Comparison of ENCODE assay signal across 8 mouse cellular contexts in the genomic region with DNA sequence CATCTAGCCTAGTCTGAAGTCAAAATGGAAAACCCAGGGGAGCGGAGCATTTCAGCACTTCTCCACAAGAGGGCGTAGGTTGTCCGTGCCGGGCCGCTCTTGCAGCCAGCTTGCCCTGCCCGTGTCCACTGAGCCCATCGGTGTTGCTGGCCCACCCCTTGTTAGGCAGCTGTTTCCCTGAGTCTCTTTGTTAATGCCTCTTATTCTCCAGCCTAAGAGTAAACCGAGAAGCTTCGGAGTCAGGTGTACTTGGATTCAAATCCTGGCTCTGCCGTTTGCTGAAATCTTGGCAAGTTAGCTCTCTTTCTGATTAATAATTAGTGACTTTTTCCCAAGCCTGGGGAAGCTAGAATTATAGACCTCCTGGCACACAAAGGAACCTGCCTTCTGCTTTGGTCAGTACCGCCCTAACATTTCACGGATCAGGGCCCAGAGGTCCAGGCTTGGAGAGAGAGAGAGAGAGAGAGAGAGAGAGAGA. TPM values are rescaled to one million over a fixed set of nuclear protein-coding genes. Genes with fewer than 3 reads are reported as not detected.
DNase-seq lines count a peak whose midpoint lies in the region; ATAC-seq and TF ChIP-seq lines count a peak whose summit lies in the region.

No protein-coding gene starts in this region.

- no peaks in the 10 kb centered on the region for H3K27me3 ChIP-seq in embryonic facial prominence, embryonic 15.5 days
- H3K27me3 ChIP-seq in heart, embryonic 10.5 days (ENCODE audit: insufficient read depth, poor library complexity, severe bottlenecking) = 0 out of 2 replicates have a peak, but pooled peaks cover 8% of the 10 kb centered on the region
- no peaks in the 10 kb centered on the region for H3K27me3 ChIP-seq in kidney, embryonic 14.5 days (ENCODE audit: control insufficient read depth, insufficient read depth, low read length)

- H3K36me3 ChIP-seq in embryonic facial prominence, embryonic 15.5 days = no peaks in the 10 kb centered on the region
- H3K36me3 ChIP-seq in heart, embryonic 10.5 days = no peaks in the 10 kb centered on the region
- H3K36me3 ChIP-seq in kidney, embryonic 14.5 days (ENCODE audit: control insufficient read depth, insufficient read depth, low read length) = no peaks in the 10 kb centered on the region

- DNase-seq in 3134 (ENCODE audit: extremely low read depth, insufficient read length, low spot score) = peak; percentile 67
- DNase-seq in heart, embryonic 10.5 days (ENCODE audit: low spot score) = peak; percentile 92
- peak; percentile 74 for DNase-seq in liver
- peak; percentile 61 to 62 for DNase-seq in spleen, postnatal 36 days (ENCODE audit: low spot score in 2 of 2)

- TF ChIP-seq CTCF in bone marrow, adult 2 months (IDR thresholded peaks at IDR 0.05; ENCODE audit: control insufficient read depth, insufficient read depth, low read length) = peak; percentile 94

- no peak overlapping the region for H3K27ac ChIP-seq in bone marrow, adult 2 months (ENCODE audit: control insufficient read depth, insufficient read depth, low read depth, low read length, poor library complexity)
- H3K27ac ChIP-seq in embryonic facial prominence, embryonic 15.5 days (replicated peaks) = no peak overlapping the region
- H3K27ac ChIP-seq in heart, embryonic 10.5 days = peak overlapping the region; percentile 39; the same call in 1 of the 2 replicates
- peak overlapping the region; percentile 71 for H3K27ac ChIP-seq in kidney, embryonic 14.5 days (ENCODE audit: low read depth, low read length)

- no peak for TF ChIP-seq POLR2A in bone marrow, adult 2 months (IDR thresholded peaks at IDR 0.05; ENCODE audit: borderline replicate concordance, control insufficient read depth, low read depth, low read length)

- WGBS in bone marrow, adult 2 months = 19% methylated on average over 12 of the region's 12 CpGs
- WGBS in embryonic facial prominence, embryonic 15.5 days = 7% methylated on average over 12 of the region's 12 CpGs
- WGBS in heart, embryonic 10.5 days = 10% methylated on average over 12 of the region's 12 CpGs
- 4% methylated on average over 12 of the region's 12 CpGs for WGBS in kidney, embryonic 14.5 days

- no peaks in the 10 kb centered on the region for H3K9me3 ChIP-seq in embryonic facial prominence, embryonic 15.5 days (replicated peaks)
- no peaks in the 10 kb centered on the region for H3K9me3 ChIP-seq in heart, embryonic 10.5 days
- H3K9me3 ChIP-seq in kidney, embryonic 14.5 days (ENCODE audit: control insufficient read depth, low read length) = no peaks in the 10 kb centered on the region

- H3K4me2 ChIP-seq in embryonic facial prominence, embryonic 15.5 days (replicated peaks) = peak overlapping the region; percentile 40
- peak overlapping the region; percentile 35 for H3K4me2 ChIP-seq in kidney, embryonic 14.5 days (replicated peaks; ENCODE audit: low read depth, low read length)

- ATAC-seq in embryonic facial prominence, embryonic 15.5 days (ENCODE audit: insufficient number of reproducible peaks, low FRiP score, low TSS enrichment, low read depth) = peak; percentile 78
- peak; percentile 76 for ATAC-seq in kidney, embryonic 14.5 days (ENCODE audit: low FRiP score, low TSS enrichment)
- peak; percentile 85 for ATAC-seq in monocyte, adult 5-6 weeks (replicated peaks; ENCODE audit: insufficient number of reproducible peaks, low FRiP score, low TSS enrichment, poor library complexity, severe bottlenecking)

- no peaks in the 10 kb centered on the region; the same call in 1 of the 2 replicates for H3K4me1 ChIP-seq in bone marrow, adult 2 months (ENCODE audit: control insufficient read depth, insufficient read depth, low read length)
- H3K4me1 ChIP-seq in embryonic facial prominence, embryonic 15.5 days = peaks cover 9% of the 10 kb centered on the region
- H3K4me1 ChIP-seq in heart, embryonic 10.5 days = peaks cover 3% of the 10 kb centered on the region; the same call in 1 of the 2 replicates
- H3K4me1 ChIP-seq in kidney, embryonic 14.5 days (ENCODE audit: control insufficient read depth, insufficient read depth, low read length) = peaks cover 2% of the 10 kb centered on the region; the same call in 1 of the 2 replicates

- no peak overlapping the region for H3K9ac ChIP-seq in embryonic facial prominence, embryonic 15.5 days
- peak overlapping the region; percentile 47; the same call in 1 of the 2 replicates for H3K9ac ChIP-seq in kidney, embryonic 14.5 days (ENCODE audit: low read depth, low read length)

- no peak overlapping the region for H3K4me3 ChIP-seq in bone marrow, adult 2 months (replicated peaks; ENCODE audit: control insufficient read depth, low read depth, low read length)
- peak overlapping the region; percentile 13 for H3K4me3 ChIP-seq in embryonic facial prominence, embryonic 15.5 days (replicated peaks)
- H3K4me3 ChIP-seq in heart, embryonic 10.5 days = no peak overlapping the region
- no peak overlapping the region for H3K4me3 ChIP-seq in kidney, embryonic 14.5 days (ENCODE audit: low read length)

RNA-seq across cellular contexts. Expression of a gene that starts 14.0 kb away (rescaled TPM):
- 40.2 and 77.1 TPM in 2 replicates for polyA plus RNA-seq in bone marrow, adult 2 months (2011; ENCODE audit: insufficient read depth, insufficient read length, low replicate concordance, missing spikeins)
- polyA plus RNA-seq in embryonic facial prominence, embryonic 15.5 days (2015; fragmentation: Nextera tagmentation; extraction: Ambion mirVana) = 337 and 352 TPM in 2 replicates
- 220 and 234 TPM in 2 replicates for polyA plus RNA-seq in heart, embryonic 10.5 days (2016; fragmentation: Nextera tagmentation; extraction: Ambion mirVana)
- polyA plus RNA-seq in kidney, embryonic 14.5 days (2014; fragmentation: Nextera tagmentation; extraction: Ambion mirVana) = 308 and 329 TPM in 2 replicates
- total RNA-seq in monocyte, adult 5-6 weeks (2017) = 195 to 215 TPM (median 203 TPM) in 3 replicates

RNA-seq across cellular contexts. Expression of a gene that starts 41.3 kb away (rescaled TPM):
- polyA plus RNA-seq in bone marrow, adult 2 months (2011; ENCODE audit: insufficient read depth, insufficient read length, low replicate concordance, missing spikeins) = 38.0 and 94.8 TPM in 2 replicates
- polyA plus RNA-seq in embryonic facial prominence, embryonic 15.5 days (2015; fragmentation: Nextera tagmentation; extraction: Ambion mirVana) = 327 and 340 TPM in 2 replicates
- polyA plus RNA-seq in heart, embryonic 10.5 days (2016; fragmentation: Nextera tagmentation; extraction: Ambion mirVana) = 52.5 and 84.3 TPM in 2 replicates
- 57.6 and 84.2 TPM in 2 replicates for polyA plus RNA-seq in kidney, embryonic 14.5 days (2014; fragmentation: Nextera tagmentation; extraction: Ambion mirVana)
- 36.7 to 46.1 TPM (median 45.9 TPM) in 3 replicates for total RNA-seq in monocyte, adult 5-6 weeks (2017)

Comparison
In these comparisons a context has a peak if more than half of its experiments do, and no peak if none do; other contexts are left out.
1. H3K27ac ChIP-seq: peak in heart, embryonic 10.5 days (single experiment) and kidney, embryonic 14.5 days (single experiment); none in bone marrow, adult 2 months (single experiment) and embryonic facial prominence, embryonic 15.5 days (single experiment).
2. Peak in every context shown above with its lines, with median percentiles within 50 percentile points of each other: DNase-seq and ATAC-seq.